Mouse (Mus musculus): ENCODE data around the gene Mrps18b. TPM values are rescaled to one million over a fixed set of nuclear protein-coding genes. Genes with fewer than 3 reads are reported as not detected.

Mrps18b gene
- total RNA-seq, 2 experiments from 2014 or later: 47.9 to 49.0 TPM

GRCm38 (mm10) chr17:35860831-35861197, 55.4 kb downstream of the Mrps18b start:
- intact Hi-C loops (cut with DNase I): loop anchor here (2.0 kb wide), 1 partner anchor 18 kb away; no protein-coding TSS in a partner anchor
- no peak for DNase-seq

Small RNA genes within 50 kb of the gene (microRNA-seq; reads per million reads assigned to microRNA genes)
- gene Gm28033 (0.48 to 0.54 reads per million in 2 experiments), gene Mir1894 (0 to 0.36 reads per million in 2 experiments), gene Mir877 (48.9 to 412 reads per million in 2 experiments)

Other genes starting within 250 kb of the Mrps18b start
- gene Vars2, start 248.8 kb downstream of the Mrps18b start, total RNA-seq (2021): 10 to 100 TPM; 29.6 to 30.7 TPM
- 10 to 100 TPM; 16.8 to 23.2 TPM for gene Gtf2h4, start 242.7 kb downstream of the Mrps18b start, total RNA-seq (2021)
- gene Ddr1, start 211.8 kb downstream of the Mrps18b start, total RNA-seq (2021): 10 to 100 TPM; 40.1 to 44.1 TPM
- gene Ier3, start 94.7 kb downstream of the Mrps18b start, total RNA-seq (2021): 10 to 100 TPM; 23.9 to 27.8 TPM
- gene Flot1, start 93.2 kb downstream of the Mrps18b start, total RNA-seq (2021): 100 to 1,000 TPM; 108 to 111 TPM
- gene Tubb5, start 78.1 kb downstream of the Mrps18b start, total RNA-seq (2021): 100 to 1,000 TPM; 134 to 183 TPM
- 10 to 100 TPM; 12.9 to 13.5 TPM for gene Mdc1, start 74.9 kb downstream of the Mrps18b start, total RNA-seq (2021)
- gene Nrm, start 55.1 kb downstream of the Mrps18b start, total RNA-seq (2021): 1 to 10 TPM; 3.8 to 6.0 TPM
- gene Ppp1r18, start 50.8 kb downstream of the Mrps18b start, total RNA-seq (2021): 10 to 100 TPM; 21.1 to 25.0 TPM
- gene Dhx16, start 36.6 kb downstream of the Mrps18b start, total RNA-seq (2021): 10 to 100 TPM; 20.6 to 24.9 TPM
- 10 to 100 TPM; 83.9 to 89.3 TPM for gene 2310061I04Rik, start 19.0 kb downstream of the Mrps18b start, total RNA-seq (2021)
- 1 to 10 TPM; 7.7 to 9.5 TPM for gene Atat1, start 6.3 kb downstream of the Mrps18b start, total RNA-seq (2021)
- 10 to 100 TPM; 43.4 to 49.0 TPM for gene Ppp1r10, start within 50 bp of the Mrps18b start, total RNA-seq (2021)
- gene Abcf1, start 53.4 kb upstream of the Mrps18b start, total RNA-seq (2021): 10 to 100 TPM; 65.2 TPM
- gene Gnl1, start 63.5 kb upstream of the Mrps18b start, total RNA-seq (2021): 10 to 100 TPM; 23.0 to 26.1 TPM
- 1 to 10 TPM; 4.6 to 4.7 TPM for gene Prr3, start 63.8 kb upstream of the Mrps18b start, total RNA-seq (2021)
- gene H2-T24, start 104.2 kb upstream of the Mrps18b start, total RNA-seq (2021): 1 to 10 TPM; 4.7 to 6.0 TPM
- 10 to 100 TPM; 23.2 to 24.0 TPM for gene H2-T23, start 116.5 kb upstream of the Mrps18b start, total RNA-seq (2021)
- gene H2-T22, start 126.4 kb upstream of the Mrps18b start, total RNA-seq (2021): 10 to 100 TPM in 1 of 2 experiments, 1 to 10 TPM in 1; 10.0 to 12.4 TPM
- not detected for gene Gm6034, start 126.6 kb upstream of the Mrps18b start, total RNA-seq (2021)
- gene Gm11127, start 142.0 kb upstream of the Mrps18b start, total RNA-seq (2021): 1 to 10 TPM; 1.5 to 2.3 TPM
- not detected for gene Gm19684, start 205.3 kb upstream of the Mrps18b start, total RNA-seq (2021)
- not detected for gene Gm7030, start 213.0 kb upstream of the Mrps18b start, total RNA-seq (2021)